Mouse (Mus musculus): ENCODE results near the gene Cabp4. TPM values are rescaled to one million over a fixed set of nuclear protein-coding genes. Genes with fewer than 3 reads are reported as not detected.
A peak's percentile ranks its signal among the peaks of the same experiment; 100 is the strongest.

Cabp4 gene
- polyA plus RNA-seq, 1 experiment, result 0.05 TPM

GRCm38 (mm10) chr19:4115144-4115543 is 28.7 kb downstream of the Cabp4 start:
- H3K27me3 ChIP-seq (ENCODE audit: control insufficient read depth), result no peaks in the 10 kb centered on the region
- peaks cover 41% of the 10 kb centered on the region for H3K4me1 ChIP-seq (ENCODE audit: control insufficient read depth)
- H3K36me3 ChIP-seq (ENCODE audit: control insufficient read depth), result peaks cover 81% of the 10 kb centered on the region
- no peak overlapping the region for H3K4me3 ChIP-seq (replicated peaks)
- TF ChIP-seq GATA1 (IDR thresholded peaks at IDR 0.05; ENCODE audit: low read length), result no peak
- no peak for TF ChIP-seq TAL1 (IDR thresholded peaks at IDR 0.05; ENCODE audit: low read length)
- no peaks in the 10 kb centered on the region for H3K9me3 ChIP-seq (ENCODE audit: control insufficient read depth, low read length)

- Histone ChIP-seq H3K27me3 (ENCODE audit: control insufficient read depth) (no peaks in the 10 kb centered on the region), H3K4me1 (ENCODE audit: control insufficient read depth) (peaks cover 35% of the 10 kb centered on the region), H3K4me3 (replicated peaks) (no peak overlapping the region), H3K9me3 (ENCODE audit: control insufficient read depth, low read length) (no peaks in the 10 kb centered on the region), H3K36me3 (ENCODE audit: control insufficient read depth) (peaks cover 78% of the 10 kb centered on the region)
- TF ChIP-seq GATA1 (IDR thresholded peaks at IDR 0.05; ENCODE audit: low read length) (no peak), TAL1 (IDR thresholded peaks at IDR 0.05; ENCODE audit: low read length) (no peak)
Measured at GRCm38 (mm10) chr19:4114551-4114950, 29.3 kb downstream of the Cabp4 start.

- peak overlapping the region; percentile 29 for H3K4me3 ChIP-seq (replicated peaks)
- TF ChIP-seq TAL1 (IDR thresholded peaks at IDR 0.05; ENCODE audit: low read length) (no peak), GATA1 (IDR thresholded peaks at IDR 0.05; ENCODE audit: low read length) (no peak)
- no peaks in the 10 kb centered on the region for H3K27me3 ChIP-seq (ENCODE audit: control insufficient read depth)
- no peaks in the 10 kb centered on the region for H3K9me3 ChIP-seq (ENCODE audit: control insufficient read depth, low read length)
- H3K36me3 ChIP-seq (ENCODE audit: control insufficient read depth), result peaks cover 75% of the 10 kb centered on the region
- H3K4me1 ChIP-seq (ENCODE audit: control insufficient read depth), result peaks cover 32% of the 10 kb centered on the region
Measured at GRCm38 (mm10) chr19:4113806-4114230, 30.0 kb downstream of the Cabp4 start.

GRCm38 (mm10) chr19:4113186-4113805 is 30.5 kb downstream of the Cabp4 start:
- Histone ChIP-seq H3K36me3 (ENCODE audit: control insufficient read depth) (peaks cover 72% of the 10 kb centered on the region), H3K9me3 (ENCODE audit: control insufficient read depth, low read length) (no peaks in the 10 kb centered on the region), H3K4me1 (ENCODE audit: control insufficient read depth) (peaks cover 30% of the 10 kb centered on the region), H3K4me3 (replicated peaks) (peak overlapping the region; percentile 29), H3K27me3 (ENCODE audit: control insufficient read depth) (no peaks in the 10 kb centered on the region)
- TF ChIP-seq GATA1 (IDR thresholded peaks at IDR 0.05; ENCODE audit: low read length), result no peak
- TF ChIP-seq TAL1 (IDR thresholded peaks at IDR 0.05; ENCODE audit: low read length), result 0 out of 3 replicates have a peak, but pooled peaks have one; percentile 20

- no peaks in the 10 kb centered on the region for H3K27me3 ChIP-seq (ENCODE audit: control insufficient read depth)
- peaks cover 62% of the 10 kb centered on the region for H3K36me3 ChIP-seq (ENCODE audit: control insufficient read depth)
- H3K4me1 ChIP-seq (ENCODE audit: control insufficient read depth), result peaks cover 28% of the 10 kb centered on the region
Measured at GRCm38 (mm10) chr19:4112063-4112960, 31.5 kb downstream of the Cabp4 start.

GRCm38 (mm10) chr19:4108535-4108934 is 35.3 kb downstream of the Cabp4 start:
- H3K4me3 ChIP-seq (replicated peaks), result no peak overlapping the region
- peaks cover 26% of the 10 kb centered on the region for H3K36me3 ChIP-seq (ENCODE audit: control insufficient read depth)
- no peak for TF ChIP-seq TAL1 (IDR thresholded peaks at IDR 0.05; ENCODE audit: low read length)
- no peak for TF ChIP-seq GATA1 (IDR thresholded peaks at IDR 0.05; ENCODE audit: low read length)
- peaks cover 5% of the 10 kb centered on the region for H3K27me3 ChIP-seq (ENCODE audit: control insufficient read depth)
- no peaks in the 10 kb centered on the region for H3K9me3 ChIP-seq (ENCODE audit: control insufficient read depth, low read length)
- H3K4me1 ChIP-seq (ENCODE audit: control insufficient read depth), result peaks cover 13% of the 10 kb centered on the region

More at GRCm38 (mm10) chr19:4112063-4112960, 31.5 kb downstream of the Cabp4 start:
- H3K4me3 ChIP-seq (replicated peaks), result no peak overlapping the region
- TF ChIP-seq GATA1 (IDR thresholded peaks at IDR 0.05; ENCODE audit: low read length), result no peak
- no peak for TF ChIP-seq TAL1 (IDR thresholded peaks at IDR 0.05; ENCODE audit: low read length)
- H3K9me3 ChIP-seq (ENCODE audit: control insufficient read depth, low read length), result no peaks in the 10 kb centered on the region

GRCm38 (mm10) chr19:4106654-4107053 is 37.2 kb downstream of the Cabp4 start:
- no peak overlapping the region for H3K4me3 ChIP-seq (replicated peaks)
- H3K27me3 ChIP-seq (ENCODE audit: control insufficient read depth), result peaks cover 24% of the 10 kb centered on the region
- TF ChIP-seq GATA1 (IDR thresholded peaks at IDR 0.05; ENCODE audit: low read length) (no peak), TAL1 (IDR thresholded peaks at IDR 0.05; ENCODE audit: low read length) (no peak)
- peaks cover 3% of the 10 kb centered on the region for H3K4me1 ChIP-seq (ENCODE audit: control insufficient read depth)
- no peaks in the 10 kb centered on the region; the same call in 1 of the 2 replicates for H3K9me3 ChIP-seq (ENCODE audit: control insufficient read depth, low read length)
- H3K36me3 ChIP-seq (ENCODE audit: control insufficient read depth), result peaks cover 8% of the 10 kb centered on the region

- TF ChIP-seq GATA1 (IDR thresholded peaks at IDR 0.05; ENCODE audit: low read length) (no peak), TAL1 (IDR thresholded peaks at IDR 0.05; ENCODE audit: low read length) (no peak)
- Histone ChIP-seq H3K4me1 (ENCODE audit: control insufficient read depth) (peaks cover 14% of the 10 kb centered on the region), H3K36me3 (ENCODE audit: control insufficient read depth) (peaks cover 2% of the 10 kb centered on the region; the same call in 1 of the 2 replicates), H3K9me3 (ENCODE audit: control insufficient read depth, low read length) (peaks cover 8% of the 10 kb centered on the region; the same call in 1 of the 2 replicates), H3K27me3 (ENCODE audit: control insufficient read depth) (peaks cover 43% of the 10 kb centered on the region), H3K4me3 (replicated peaks) (no peak overlapping the region)
Measured at GRCm38 (mm10) chr19:4104675-4105194, 39.1 kb downstream of the Cabp4 start.

- TF ChIP-seq TAL1 (IDR thresholded peaks at IDR 0.05; ENCODE audit: low read length) (no peak), GATA1 (IDR thresholded peaks at IDR 0.05; ENCODE audit: low read length) (no peak)
- Histone ChIP-seq H3K4me3 (replicated peaks) (no peak overlapping the region), H3K36me3 (ENCODE audit: control insufficient read depth) (peaks cover 6% of the 10 kb centered on the region), H3K4me1 (ENCODE audit: control insufficient read depth) (peaks cover 23% of the 10 kb centered on the region), H3K9me3 (ENCODE audit: control insufficient read depth, low read length) (peaks cover 8% of the 10 kb centered on the region; the same call in 1 of the 2 replicates), H3K27me3 (ENCODE audit: control insufficient read depth) (peaks cover 46% of the 10 kb centered on the region)
Measured at GRCm38 (mm10) chr19:4103792-4104191, 40.0 kb downstream of the Cabp4 start.
